ENCODE assay signal across 9 mouse cellular contexts in genomic region chr2:138245631-138246289, GRCm38 (mm10). TPM values are rescaled to one million over a fixed set of nuclear protein-coding genes. Genes with fewer than 3 reads are reported as not detected.
DNase-seq lines count a peak whose midpoint lies in the region; ATAC-seq lines count a peak whose summit lies in the region.
"Had no signal": no experiment of that assay in that cellular context is flagged by ENCODE, and none has a peak within 500 bp of the region (broad histone marks: within the 10 kb centered on the region; RNA-seq: fewer than 3 reads in every experiment).

No protein-coding gene starts in this region.

- H3K4me3 ChIP-seq in kidney, embryonic 16.5 days (ENCODE audit: low read length) = no peak overlapping the region
- H3K4me3 ChIP-seq in kidney, embryonic 14.5 days (ENCODE audit: low read length) = no peak overlapping the region
- no peak overlapping the region for H3K4me3 ChIP-seq in embryonic facial prominence, embryonic 14.5 days (ENCODE audit: low read depth, low read length)
- no peak overlapping the region for H3K4me3 ChIP-seq in heart, embryonic 15.5 days
- H3K4me3 ChIP-seq: neural tube, embryonic 12.5 days had no signal

- H3K9me3 ChIP-seq in kidney, embryonic 16.5 days (ENCODE audit: low read length) = no peaks in the 10 kb centered on the region
- H3K9me3 ChIP-seq in kidney, embryonic 14.5 days (ENCODE audit: control insufficient read depth, low read length) = no peaks in the 10 kb centered on the region
- H3K9me3 ChIP-seq in embryonic facial prominence, embryonic 14.5 days (ENCODE audit: control insufficient read depth, low read length) = no peaks in the 10 kb centered on the region
- no peaks in the 10 kb centered on the region for H3K9me3 ChIP-seq in heart, embryonic 15.5 days (replicated peaks)
- H3K9me3 ChIP-seq: neural tube, embryonic 12.5 days had no signal

- H3K4me1 ChIP-seq in kidney, embryonic 16.5 days (ENCODE audit: insufficient read depth, low read length) = no peaks in the 10 kb centered on the region; the same call in 1 of the 2 replicates
- H3K4me1 ChIP-seq in kidney, embryonic 14.5 days (ENCODE audit: control insufficient read depth, insufficient read depth, low read length) = no peaks in the 10 kb centered on the region
- peaks cover 8% of the 10 kb centered on the region; the same call in 1 of the 2 replicates for H3K4me1 ChIP-seq in embryonic facial prominence, embryonic 14.5 days (ENCODE audit: control insufficient read depth, insufficient read depth, low read length)
- H3K4me1 ChIP-seq in heart, embryonic 15.5 days (replicated peaks) = peaks cover 11% of the 10 kb centered on the region; the same call in 1 of the 2 replicates
- H3K4me1 ChIP-seq: neural tube, embryonic 12.5 days had no signal

- no peaks in the 10 kb centered on the region for H3K36me3 ChIP-seq in kidney, embryonic 16.5 days (ENCODE audit: insufficient read depth, low read length)
- no peaks in the 10 kb centered on the region for H3K36me3 ChIP-seq in kidney, embryonic 14.5 days (ENCODE audit: control insufficient read depth, insufficient read depth, low read length)
- H3K36me3 ChIP-seq in embryonic facial prominence, embryonic 14.5 days (ENCODE audit: control insufficient read depth, insufficient read depth, low read length) = no peaks in the 10 kb centered on the region
- no peaks in the 10 kb centered on the region for H3K36me3 ChIP-seq in heart, embryonic 15.5 days
- H3K36me3 ChIP-seq: neural tube, embryonic 12.5 days had no signal

- no peak overlapping the region for H3K9ac ChIP-seq in kidney, embryonic 16.5 days (replicated peaks; ENCODE audit: low read length)
- H3K9ac ChIP-seq in kidney, embryonic 14.5 days (ENCODE audit: low read depth, low read length) = no peak overlapping the region
- H3K9ac ChIP-seq in embryonic facial prominence, embryonic 14.5 days (ENCODE audit: low read depth, low read length) = no peak overlapping the region
- no peak overlapping the region for H3K9ac ChIP-seq in heart, embryonic 15.5 days
- H3K9ac ChIP-seq: neural tube, embryonic 12.5 days had no signal

- H3K27ac ChIP-seq in kidney, embryonic 16.5 days (ENCODE audit: low read length) = peak overlapping the region; percentile 1; the same call in 1 of the 2 replicates
- no peak overlapping the region for H3K27ac ChIP-seq in kidney, embryonic 14.5 days (ENCODE audit: low read depth, low read length)
- H3K27ac ChIP-seq in embryonic facial prominence, embryonic 14.5 days (replicated peaks; ENCODE audit: low read depth, low read length) = no peak overlapping the region; the same call in 1 of the 2 replicates
- H3K27ac ChIP-seq in heart, embryonic 15.5 days = peak overlapping the region; percentile 56
- H3K27ac ChIP-seq: neural tube, embryonic 12.5 days had no signal

- WGBS in kidney, embryonic 16.5 days = 56% methylated on average over 2 of the region's 2 CpGs
- 63% methylated on average over 2 of the region's 2 CpGs for WGBS in kidney, embryonic 14.5 days
- WGBS in embryonic facial prominence, embryonic 14.5 days = 50% methylated on average over 2 of the region's 2 CpGs
- 42% methylated on average over 2 of the region's 2 CpGs for WGBS in heart, embryonic 15.5 days

- H3K4me2 ChIP-seq in kidney, embryonic 16.5 days (replicated peaks; ENCODE audit: low read depth, low read length) = no peak overlapping the region
- no peak overlapping the region for H3K4me2 ChIP-seq in kidney, embryonic 14.5 days (replicated peaks; ENCODE audit: low read depth, low read length)
- H3K4me2 ChIP-seq in embryonic facial prominence, embryonic 14.5 days (ENCODE audit: low read depth, low read length) = no peak overlapping the region
- H3K4me2 ChIP-seq in heart, embryonic 15.5 days = no peak overlapping the region
- H3K4me2 ChIP-seq: neural tube, embryonic 12.5 days had no signal

- ATAC-seq in kidney, embryonic 16.5 days (ENCODE audit: low FRiP score, low TSS enrichment) = no peak
- ATAC-seq in kidney, embryonic 14.5 days (ENCODE audit: low FRiP score, low TSS enrichment) = no peak
- peak; percentile 70; the same call in 1 of the 2 replicates for ATAC-seq in embryonic facial prominence, embryonic 14.5 days (ENCODE audit: low read depth)
- ATAC-seq in heart, embryonic 15.5 days (replicated peaks; ENCODE audit: insufficient number of reproducible peaks, insufficient read depth, low FRiP score, low read depth) = peak; percentile 86
- ATAC-seq in activated CD4-positive, CD25-positive, alpha-beta regulatory T cell, adult 4 months = no peak
- no peak for ATAC-seq in inflammation-experienced regulatory T-cells, adult 6 months

- DNase-seq in embryonic facial prominence, embryonic 14.5 days (ENCODE audit: low spot score) = peak; percentile 86
- DNase-seq in layer of hippocampus, postnatal 36 days = peak; percentile 51 to 54
- peak; percentile 41 to 51 for DNase-seq in right cerebral cortex, adult 2 months (ENCODE audit: low spot score in 2 of 2)

- no peaks in the 10 kb centered on the region for H3K27me3 ChIP-seq in kidney, embryonic 16.5 days (ENCODE audit: insufficient read depth, low read length)
- no peaks in the 10 kb centered on the region for H3K27me3 ChIP-seq in kidney, embryonic 14.5 days (ENCODE audit: control insufficient read depth, insufficient read depth, low read length)
- no peaks in the 10 kb centered on the region for H3K27me3 ChIP-seq in embryonic facial prominence, embryonic 14.5 days (replicated peaks; ENCODE audit: control insufficient read depth, insufficient read depth, low read length)
- no peaks in the 10 kb centered on the region for H3K27me3 ChIP-seq in heart, embryonic 15.5 days
- H3K27me3 ChIP-seq: neural tube, embryonic 12.5 days had no signal

RNA-seq across cellular contexts. Expression of gene Btbd3, which starts 10.6 kb away (rescaled TPM):
- polyA plus RNA-seq in kidney, embryonic 16.5 days (2015; fragmentation: Nextera tagmentation; extraction: Ambion mirVana) = 16.7 and 19.0 TPM in 2 replicates
- polyA plus RNA-seq in kidney, embryonic 14.5 days (2014; fragmentation: Nextera tagmentation; extraction: Ambion mirVana) = 18.4 and 21.2 TPM in 2 replicates
- polyA plus RNA-seq in embryonic facial prominence, embryonic 14.5 days (2014; fragmentation: Nextera tagmentation; extraction: Ambion mirVana) = 28.1 and 29.4 TPM in 2 replicates
- 9.9 and 10.9 TPM in 2 replicates for polyA plus RNA-seq in heart, embryonic 15.5 days (2015; fragmentation: Nextera tagmentation; extraction: Ambion mirVana)
- total RNA-seq in layer of hippocampus, postnatal 36 days (2021) = 100 to 1,000 TPM; 198 to 207 TPM
- polyA plus RNA-seq in activated CD4-positive, CD25-positive, alpha-beta regulatory T cell, adult 4 months (2017; shearing (Covaris generic)) = not detected
- not detected for polyA plus RNA-seq in inflammation-experienced regulatory T-cells, adult 6 months (2017; shearing (Covaris generic))

Comparison
In these comparisons a context has a peak if more than half of its experiments do, and no peak if none do; other contexts are left out.
1. H3K27ac ChIP-seq: peak in kidney, embryonic 16.5 days (single experiment) and heart, embryonic 15.5 days (single experiment); none in kidney, embryonic 14.5 days (single experiment) and embryonic facial prominence, embryonic 14.5 days (single experiment).
2. ATAC-seq: peak in embryonic facial prominence, embryonic 14.5 days (single experiment) and heart, embryonic 15.5 days (single experiment); none in kidney, embryonic 16.5 days (single experiment), kidney, embryonic 14.5 days (single experiment), activated CD4-positive, CD25-positive, alpha-beta regulatory T cell, adult 4 months (single experiment) and inflammation-experienced regulatory T-cells, adult 6 months (single experiment).
3. RNA of gene Btbd3, which starts 10.6 kb away (polyA plus RNA-seq): 28.1 to 29.4 TPM in embryonic facial prominence, embryonic 14.5 days, 18.4 to 21.2 TPM in kidney, embryonic 14.5 days, 16.7 to 19.0 TPM in kidney, embryonic 16.5 days and 9.9 to 10.9 TPM in heart, embryonic 15.5 days; not detected in activated CD4-positive, CD25-positive, alpha-beta regulatory T cell, adult 4 months and not detected in inflammation-experienced regulatory T-cells, adult 6 months; every median in the first group is over 10 times any median in the second.
4. Peak in every context shown above with its lines, with median percentiles within 50 percentile points of each other: DNase-seq.